Mouse (Mus musculus): ENCODE measurements around the gene 2300002M23Rik. TPM values are rescaled to one million over a fixed set of nuclear protein-coding genes. Genes with fewer than 3 reads are reported as not detected.

Gene 2300002M23Rik
- total RNA-seq, 2 experiments from 2014 or later, result not detected

- Histone ChIP-seq H3K4me3 (no peak overlapping the region), H3K27ac (no peak overlapping the region)
- no peak for DNase-seq (ENCODE audit: low spot score in 2 of 2)
- 0 out of 2 replicates have a peak, but pooled peaks have one; percentile 9 for TF ChIP-seq CTCF (conservative IDR thresholded peaks at IDR 0.05)
Measured at GRCm38 (mm10) chr17:35547465-35547864, 19.8 kb upstream of the 2300002M23Rik start.

DNA sequence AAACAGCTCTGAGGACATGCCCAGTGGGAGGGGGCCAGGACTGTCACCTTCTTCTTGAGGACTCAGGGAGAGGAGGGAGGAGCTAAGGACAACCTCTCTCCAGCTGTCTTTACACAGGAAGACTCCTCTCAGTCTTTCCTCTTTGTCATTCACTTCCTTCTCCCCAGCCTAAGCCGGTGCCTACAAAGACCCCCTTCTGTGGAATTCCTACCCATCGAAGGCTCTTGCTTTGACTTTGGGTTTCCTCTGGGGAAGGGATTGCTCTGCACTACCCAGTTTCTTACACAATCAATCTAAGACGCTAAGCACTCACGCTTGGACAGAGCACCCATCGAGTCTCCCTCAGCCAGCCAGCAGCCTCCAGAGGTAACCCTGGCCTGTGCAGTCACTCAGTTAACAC is 18.6 kb upstream of the 2300002M23Rik start:
- H3K4me3 ChIP-seq, result no peak overlapping the region
- H3K27ac ChIP-seq, result peak overlapping the region; percentile 88
- DNase-seq (ENCODE audit: low spot score in 2 of 2), result no peak
- no peak for TF ChIP-seq CTCF (conservative IDR thresholded peaks at IDR 0.05)

DNA sequence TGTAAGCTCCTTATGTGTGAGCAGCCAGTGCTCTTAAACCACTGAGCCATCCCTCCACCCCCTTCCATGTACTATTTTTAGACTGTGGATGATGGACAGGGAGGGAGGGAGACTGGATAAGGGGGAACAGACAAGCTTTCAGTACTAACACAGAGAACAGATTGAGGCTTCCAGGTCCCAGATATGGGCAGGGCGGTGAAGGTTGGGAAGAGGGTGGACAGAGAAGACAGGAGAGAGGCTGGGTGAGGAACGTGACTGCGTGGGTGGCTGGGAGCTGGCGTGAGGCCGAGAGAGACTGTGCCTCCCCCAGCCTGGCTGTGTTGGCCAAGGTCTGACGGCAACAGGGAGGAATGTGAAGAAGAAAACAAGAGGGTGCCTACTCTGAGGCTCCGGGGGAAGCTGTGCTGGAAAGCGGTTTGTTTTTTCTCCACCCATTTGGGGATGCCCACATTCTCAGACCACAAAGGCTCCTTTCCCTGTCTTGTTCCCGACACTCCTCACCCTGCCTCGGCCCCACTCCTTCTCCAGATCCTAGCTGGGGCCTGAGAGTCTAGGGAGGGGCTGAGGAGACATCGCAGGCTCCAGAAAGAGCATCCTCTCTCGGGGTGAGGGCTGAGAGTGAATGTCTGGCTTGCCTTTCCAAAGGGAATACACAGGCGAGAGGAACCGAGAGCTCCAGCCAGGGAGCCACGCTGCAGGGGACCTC is 17.7 kb upstream of the 2300002M23Rik start:
- Histone ChIP-seq H3K27ac (peak overlapping the region; percentile 88), H3K4me3 (no peak overlapping the region; the same call in 1 of the 2 replicates)
- TF ChIP-seq CTCF (conservative IDR thresholded peaks at IDR 0.05), result no peak
- peak; percentile 55 to 69 for DNase-seq (ENCODE audit: low spot score in 2 of 2)

GRCm38 (mm10) chr17:35550143-35550494 is 17.1 kb upstream of the 2300002M23Rik start:
- H3K4me3 ChIP-seq, result no peak overlapping the region
- peak overlapping the region; percentile 88 for H3K27ac ChIP-seq
- no peak for DNase-seq (ENCODE audit: low spot score in 2 of 2)
- TF ChIP-seq CTCF (conservative IDR thresholded peaks at IDR 0.05), result peak; percentile 50

GRCm38 (mm10) chr17:35550871-35551270 is 16.4 kb upstream of the 2300002M23Rik start:
- TF ChIP-seq CTCF (conservative IDR thresholded peaks at IDR 0.05), result no peak
- no peak overlapping the region for H3K4me3 ChIP-seq
- H3K27ac ChIP-seq, result no peak overlapping the region
- no peak for DNase-seq (ENCODE audit: low spot score in 2 of 2)

DNA sequence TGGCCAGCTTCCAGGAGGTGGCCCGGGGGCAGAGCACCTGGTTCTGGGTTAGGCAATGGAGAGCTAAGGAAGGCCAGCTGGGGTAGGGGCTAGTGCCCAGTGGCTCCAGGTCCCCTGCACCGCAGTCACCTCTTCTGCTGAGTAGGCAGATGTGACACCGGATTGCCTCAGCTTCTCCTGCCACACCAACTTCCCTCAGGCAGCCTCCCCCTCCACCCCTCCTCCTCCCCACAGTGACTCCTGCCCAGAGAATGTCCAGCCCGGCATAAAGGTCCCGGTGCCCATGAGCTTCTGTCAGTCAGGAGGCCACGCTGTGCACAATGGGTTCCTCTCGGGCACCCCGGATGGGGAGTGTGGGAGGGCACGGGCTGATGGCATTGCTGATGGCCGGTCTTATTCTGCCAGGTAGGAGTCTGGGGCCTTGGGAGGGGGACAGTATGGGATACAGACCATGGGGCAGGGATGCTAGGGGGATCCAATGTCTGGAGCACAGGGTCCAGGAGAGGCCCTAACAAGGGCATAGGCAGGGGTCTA is 15.3 kb upstream of the 2300002M23Rik start, which contains the start of gene Cdsn:
Gene Cdsn, plus strand, starts transcription at position 248 of the 534 bp plus-strand sequence.
- Histone ChIP-seq H3K27ac (no peak within 1 kb of the TSS), H3K4me3 (no peak within 1 kb of the TSS)
- no peak for TF ChIP-seq CTCF (conservative IDR thresholded peaks at IDR 0.05)
- no peak for DNase-seq (ENCODE audit: low spot score in 2 of 2)

GRCm38 (mm10) chr17:35554321-35554720 is 12.9 kb upstream of the 2300002M23Rik start:
- no peak overlapping the region for H3K27ac ChIP-seq
- H3K4me3 ChIP-seq, result no peak overlapping the region
- DNase-seq (ENCODE audit: low spot score in 2 of 2), result no peak
- no peak for TF ChIP-seq CTCF (conservative IDR thresholded peaks at IDR 0.05)

GRCm38 (mm10) chr17:35554761-35555397 is 12.4 kb upstream of the 2300002M23Rik start:
- TF ChIP-seq CTCF (conservative IDR thresholded peaks at IDR 0.05), result no peak
- Histone ChIP-seq H3K27ac (no peak overlapping the region), H3K4me3 (no peak overlapping the region)
- DNase-seq (ENCODE audit: low spot score in 2 of 2), result no peak

DNA sequence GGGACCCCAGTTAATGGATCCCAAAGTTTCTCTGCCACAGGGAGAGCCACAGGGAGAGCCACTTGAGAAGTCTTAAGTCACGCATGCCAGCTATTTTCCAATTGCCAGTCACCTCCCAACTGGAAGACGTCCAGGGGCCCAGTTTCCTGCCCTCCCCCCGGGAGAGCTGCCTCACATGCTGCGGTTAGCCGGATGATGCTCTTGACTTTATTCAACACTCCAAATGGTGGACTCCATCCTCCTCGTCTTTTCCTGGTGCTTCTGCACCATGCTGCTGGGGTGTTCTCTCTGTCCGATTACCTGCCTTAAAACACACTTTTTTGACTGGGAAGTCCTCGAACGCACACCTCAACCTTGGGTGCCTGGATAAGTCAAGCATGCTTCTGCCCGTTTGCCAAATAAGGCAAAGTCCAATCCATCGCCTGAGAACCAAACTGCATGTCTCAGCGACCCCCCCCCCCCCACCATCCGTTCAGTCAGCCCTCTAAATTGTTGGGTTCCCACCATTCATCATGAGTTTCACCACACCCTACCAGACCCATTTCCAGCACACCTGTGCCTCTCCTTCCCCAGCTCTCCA is 11.0 kb upstream of the 2300002M23Rik start:
- no peak overlapping the region for H3K27ac ChIP-seq
- DNase-seq (ENCODE audit: low spot score in 2 of 2), result no peak
- TF ChIP-seq CTCF (conservative IDR thresholded peaks at IDR 0.05), result no peak
- H3K4me3 ChIP-seq, result no peak overlapping the region

GRCm38 (mm10) chr17:35556812-35557211 is 10.4 kb upstream of the 2300002M23Rik start:
- peak; percentile 92 for TF ChIP-seq CTCF (conservative IDR thresholded peaks at IDR 0.05)
- DNase-seq (ENCODE audit: low spot score in 2 of 2), result peak in 1 of 2 experiments; percentile 59
- Histone ChIP-seq H3K4me3 (no peak overlapping the region), H3K27ac (no peak overlapping the region)

DNA sequence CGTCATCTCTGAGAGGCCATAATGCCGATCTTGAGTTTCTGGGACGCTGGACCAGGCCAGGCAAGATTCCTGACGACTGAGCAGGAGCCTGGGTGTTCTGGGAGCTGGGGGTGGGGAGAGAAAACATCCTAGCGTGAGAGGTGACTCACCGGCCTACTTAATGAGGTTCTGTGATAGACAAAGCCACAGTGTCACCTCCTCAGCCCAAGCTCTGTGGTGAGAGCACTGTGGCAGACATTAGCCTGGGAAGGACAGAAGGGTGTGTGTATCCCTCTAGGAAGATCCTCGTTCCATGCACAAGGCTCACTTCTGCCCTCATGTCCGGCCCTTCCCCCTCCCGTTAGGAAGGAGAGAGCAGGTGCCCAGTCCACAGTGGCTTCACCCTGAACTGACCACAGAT is 9.9 kb upstream of the 2300002M23Rik start:
- DNase-seq (ENCODE audit: low spot score in 2 of 2), result no peak
- no peak overlapping the region for H3K4me3 ChIP-seq
- TF ChIP-seq CTCF (conservative IDR thresholded peaks at IDR 0.05), result no peak
- no peak overlapping the region for H3K27ac ChIP-seq

- Histone ChIP-seq H3K27ac (no peak overlapping the region), H3K4me3 (no peak overlapping the region)
- TF ChIP-seq CTCF (conservative IDR thresholded peaks at IDR 0.05), result no peak
- DNase-seq (ENCODE audit: low spot score in 2 of 2), result no peak
Measured at GRCm38 (mm10) chr17:35558216-35558615, 9.0 kb upstream of the 2300002M23Rik start.

GRCm38 (mm10) chr17:35567767-35568166 is 517 bp downstream of the 2300002M23Rik start:
- Histone ChIP-seq H3K4me3 (no peak overlapping the region), H3K27ac (no peak overlapping the region)
- no peak for TF ChIP-seq CTCF (conservative IDR thresholded peaks at IDR 0.05)
- no peak for DNase-seq (ENCODE audit: low spot score in 2 of 2)

Measured in layer of hippocampus, adult 2 months (tissue).